Mouse (Mus musculus) ES-Bruce4 (cell line): ENCODE results near the gene Iqcf1.

Source experiments
- CTCF ChIP-seq: IDR thresholded peaks from one replicate; pipeline ENCODE4 v1.8.1; 2011; ENCODE audit warnings: low read depth, low read length
- EP300 ChIP-seq: IDR thresholded peaks from 2 replicates; pipeline ENCODE4 v1.6.1; 2011; ENCODE audit warnings: low read depth, low read length; ENCODE audit not compliant: insufficient read depth
- POLR2A ChIP-seq: IDR thresholded peaks from one replicate; pipeline ENCODE4 v1.8.1; 2011; ENCODE audit warnings: low read length; ENCODE audit not compliant: insufficient read depth

DNA sequence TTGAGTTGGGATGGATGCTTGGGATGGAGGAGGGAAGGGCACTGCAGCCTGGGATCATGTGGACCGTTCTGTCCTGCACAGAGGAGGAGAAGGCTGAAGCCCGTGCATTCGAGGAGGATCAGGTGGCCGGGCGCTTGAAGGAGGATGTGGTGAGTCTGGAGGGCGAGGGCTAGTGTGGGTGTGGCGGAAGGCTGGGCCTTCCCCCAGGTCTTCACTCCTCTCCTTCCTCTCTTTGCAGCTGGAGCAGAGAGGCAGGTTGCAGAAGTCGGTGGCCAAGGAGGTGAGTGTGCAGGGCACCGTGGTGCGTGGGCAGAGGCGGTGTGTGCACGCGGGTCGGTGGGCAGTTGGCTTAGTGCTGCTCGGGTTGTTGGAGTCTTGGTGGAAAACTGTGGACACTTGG lies 18.7 kb upstream of the Iqcf1 start:
- TF ChIP-seq CTCF = no peak
- TF ChIP-seq EP300 = no peak
- TF ChIP-seq POLR2A = no peak
